Mouse (Mus musculus): ENCODE data around the gene Dlx4. TPM values are rescaled to one million over a fixed set of nuclear protein-coding genes. Genes with fewer than 3 reads are reported as not detected.

Gene Dlx4
- polyA plus RNA-seq, 1 experiment from 2014 or later = 0.80 TPM

DNA sequence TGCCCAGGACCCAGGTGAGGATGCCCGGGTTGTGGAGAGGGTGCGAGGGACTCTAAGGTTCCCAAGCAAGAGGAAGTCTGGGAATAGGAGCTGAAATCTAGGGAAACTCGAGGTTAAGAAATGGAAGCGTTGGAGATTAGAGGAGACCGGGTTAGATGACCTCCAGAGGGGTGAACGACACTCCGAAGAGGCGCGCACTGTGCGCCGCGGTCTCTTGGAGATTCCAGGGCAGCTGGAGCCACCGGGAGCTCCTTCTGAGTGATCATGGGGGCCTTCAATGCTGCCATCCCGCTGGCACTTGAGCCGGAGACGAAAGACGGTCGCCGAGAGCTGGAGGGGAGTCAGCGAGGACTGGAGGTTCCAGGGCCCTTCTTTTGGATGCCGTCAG is 25.4 kb downstream of the Dlx4 start:
- peak overlapping the region; percentile 22 for H3K9ac ChIP-seq (ENCODE audit: low read length)
- peak overlapping the region; percentile 81 for H3K4me2 ChIP-seq (ENCODE audit: low read depth, severe bottlenecking)
- ATAC-seq (ENCODE audit: insufficient number of reproducible peaks, low FRiP score, low TSS enrichment, low read depth) (no peak), DNase-seq (ENCODE audit: low spot score) (peak; percentile 57)
- 1% methylated on average over 21 of the region's 21 CpGs for WGBS
- peaks cover 69% of the 10 kb centered on the region for H3K27me3 ChIP-seq (ENCODE audit: control insufficient read depth, insufficient read depth, low read length)
- H3K27ac ChIP-seq (replicated peaks; ENCODE audit: low read depth, low read length) = no peak overlapping the region
- H3K36me3 ChIP-seq (ENCODE audit: control insufficient read depth, insufficient read depth, low read length) = no peaks in the 10 kb centered on the region
- peaks cover 22% of the 10 kb centered on the region for H3K4me1 ChIP-seq (ENCODE audit: control insufficient read depth, insufficient read depth, low read length)
- H3K4me3 ChIP-seq (ENCODE audit: low read depth, low read length) = peak overlapping the region; percentile 42
- no peaks in the 10 kb centered on the region for H3K9me3 ChIP-seq (ENCODE audit: control insufficient read depth, low read length)

DNA sequence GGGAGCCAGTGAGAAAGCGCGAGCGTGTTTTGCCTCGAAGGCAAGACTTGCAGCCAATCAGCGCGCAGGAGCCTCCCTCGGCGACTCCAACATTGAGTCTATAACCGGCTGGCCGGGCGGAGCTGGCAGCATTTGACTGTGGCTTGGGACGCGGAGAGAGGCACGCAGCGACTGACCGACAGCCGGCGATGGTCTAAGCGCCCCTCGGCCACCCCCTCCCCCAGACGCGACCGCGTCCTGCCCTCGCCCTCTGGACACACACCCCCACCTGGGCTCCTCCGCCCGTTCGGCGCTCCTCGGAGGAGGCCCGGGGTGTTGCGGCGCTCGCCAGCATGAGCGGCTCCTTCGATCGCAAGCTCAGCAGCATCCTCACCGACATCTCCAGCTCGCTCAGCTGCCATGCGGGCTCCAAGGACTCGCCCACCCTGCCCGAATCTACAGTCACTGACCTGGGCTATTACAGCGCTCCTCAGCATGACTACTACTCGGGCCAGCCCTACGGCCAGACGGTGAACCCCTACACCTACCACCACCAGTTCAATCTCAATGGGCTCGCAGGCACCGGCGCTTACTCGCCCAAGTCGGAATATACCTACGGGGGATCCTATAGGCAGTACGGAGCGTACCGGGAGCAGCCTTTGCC is 26.0 kb downstream of the Dlx4 start, which contains the start of gene Dlx3:
Gene Dlx3, plus strand, starts transcription at position 130 of the 643 bp plus-strand sequence.
- H3K9me3 ChIP-seq (ENCODE audit: control insufficient read depth, low read length) = no peaks in the 10 kb centered on the region
- under 1% methylated on average over 55 of the region's 55 CpGs for WGBS
- peak within 1 kb of the TSS; percentile 42 for H3K4me3 ChIP-seq (ENCODE audit: low read depth, low read length)
- H3K27ac ChIP-seq (replicated peaks; ENCODE audit: low read depth, low read length) = no peak within 1 kb of the TSS
- ATAC-seq (ENCODE audit: insufficient number of reproducible peaks, low FRiP score, low TSS enrichment, low read depth) (0 out of 2 replicates have a peak, but pooled peaks have one; percentile 36), DNase-seq (ENCODE audit: low spot score) (peak; percentile 84)
- H3K4me1 ChIP-seq (ENCODE audit: control insufficient read depth, insufficient read depth, low read length) = peaks cover 18% of the 10 kb centered on the region
- H3K9ac ChIP-seq (ENCODE audit: low read length) = peak within 1 kb of the TSS; percentile 27
- no peaks in the 10 kb centered on the region for H3K36me3 ChIP-seq (ENCODE audit: control insufficient read depth, insufficient read depth, low read length)
- H3K27me3 ChIP-seq (ENCODE audit: control insufficient read depth, insufficient read depth, low read length) = peaks cover 65% of the 10 kb centered on the region
- peak within 1 kb of the TSS; percentile 81 for H3K4me2 ChIP-seq (ENCODE audit: low read depth, severe bottlenecking)

DNA sequence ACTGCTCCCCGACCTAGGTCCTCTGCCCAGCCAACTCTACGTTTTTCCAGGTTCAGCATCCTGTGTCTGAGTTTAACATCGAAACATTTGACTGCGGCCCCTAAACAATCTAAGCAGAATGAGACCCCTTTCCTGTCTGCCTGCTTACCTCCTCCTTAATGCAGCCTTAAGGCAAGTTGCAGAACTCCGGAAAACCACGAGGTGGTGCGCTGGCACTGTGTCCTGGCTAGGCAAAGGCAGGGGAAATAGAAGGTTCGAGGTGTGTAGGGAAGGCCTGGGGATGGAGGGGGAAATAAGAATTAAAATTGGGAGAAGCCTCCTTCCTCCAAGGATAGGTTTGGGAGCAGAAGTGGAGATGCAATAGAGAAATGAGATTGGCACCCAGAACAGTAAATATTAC is 27.6 kb downstream of the Dlx4 start:
- WGBS = 5% methylated on average over 8 of the region's 8 CpGs
- ATAC-seq (ENCODE audit: insufficient number of reproducible peaks, low FRiP score, low TSS enrichment, low read depth) (no peak), DNase-seq (ENCODE audit: low spot score) (peak; percentile 87)
- Histone ChIP-seq H3K9me3 (ENCODE audit: control insufficient read depth, low read length) (no peaks in the 10 kb centered on the region), H3K4me3 (ENCODE audit: low read depth, low read length) (no peak overlapping the region), H3K36me3 (ENCODE audit: control insufficient read depth, insufficient read depth, low read length) (no peaks in the 10 kb centered on the region), H3K27ac (replicated peaks; ENCODE audit: low read depth, low read length) (no peak overlapping the region), H3K4me2 (ENCODE audit: low read depth, severe bottlenecking) (no peak overlapping the region), H3K27me3 (ENCODE audit: control insufficient read depth, insufficient read depth, low read length) (peaks cover 53% of the 10 kb centered on the region), H3K4me1 (ENCODE audit: control insufficient read depth, insufficient read depth, low read length) (peaks cover 16% of the 10 kb centered on the region), H3K9ac (ENCODE audit: low read length) (no peak overlapping the region)

DNA sequence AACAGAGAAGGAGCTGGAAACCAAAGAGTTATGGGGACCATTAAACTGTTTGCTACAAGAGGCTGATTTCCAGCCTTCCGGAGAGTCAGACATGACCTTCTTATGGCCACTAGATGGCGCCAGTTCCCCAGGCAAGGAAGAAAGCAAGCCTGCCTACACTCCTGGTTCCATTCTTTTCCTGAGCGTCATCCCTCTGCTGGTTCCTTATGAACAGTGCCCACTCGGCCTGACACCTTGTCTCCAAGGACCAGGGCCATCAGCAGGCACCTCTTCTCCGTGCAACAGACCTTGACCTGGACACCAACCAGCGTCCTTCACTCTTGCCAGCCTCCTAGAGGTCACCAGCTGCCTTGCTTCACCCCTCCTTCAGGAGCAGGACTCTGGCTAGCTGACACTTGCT is 29.0 kb downstream of the Dlx4 start:
- WGBS = 3% methylated on average over 6 of the region's 6 CpGs
- H3K9ac ChIP-seq (ENCODE audit: low read length) = no peak overlapping the region
- H3K27ac ChIP-seq (replicated peaks; ENCODE audit: low read depth, low read length) = no peak overlapping the region
- no peaks in the 10 kb centered on the region for H3K36me3 ChIP-seq (ENCODE audit: control insufficient read depth, insufficient read depth, low read length)
- DNase-seq (ENCODE audit: low spot score) (peak; percentile 82), ATAC-seq (ENCODE audit: insufficient number of reproducible peaks, low FRiP score, low TSS enrichment, low read depth) (no peak)
- peaks cover 16% of the 10 kb centered on the region for H3K4me1 ChIP-seq (ENCODE audit: control insufficient read depth, insufficient read depth, low read length)
- H3K9me3 ChIP-seq (ENCODE audit: control insufficient read depth, low read length) = no peaks in the 10 kb centered on the region
- H3K4me2 ChIP-seq (ENCODE audit: low read depth, severe bottlenecking) = no peak overlapping the region
- H3K4me3 ChIP-seq (ENCODE audit: low read depth, low read length) = no peak overlapping the region
- peaks cover 38% of the 10 kb centered on the region for H3K27me3 ChIP-seq (ENCODE audit: control insufficient read depth, insufficient read depth, low read length)

DNA sequence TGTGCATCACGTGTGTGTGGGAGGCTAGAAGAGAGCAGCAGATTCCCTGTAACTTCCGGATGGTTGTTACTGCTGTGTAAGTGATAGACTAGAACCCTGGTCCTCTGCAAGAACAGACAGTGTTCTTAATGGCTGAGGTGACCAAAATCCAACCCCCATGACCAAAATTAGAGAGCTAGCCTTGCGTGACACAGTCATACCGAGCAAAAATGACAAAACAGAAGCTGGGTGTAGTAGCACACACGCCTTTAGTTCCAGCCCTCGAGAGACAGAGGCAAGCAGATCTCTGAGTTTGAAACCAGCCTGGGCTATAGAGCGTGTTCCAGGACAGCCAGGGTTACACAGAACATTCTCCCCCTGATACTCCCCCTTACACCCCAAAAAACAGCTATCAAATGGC is 36.0 kb downstream of the Dlx4 start:
- no peaks in the 10 kb centered on the region for H3K9me3 ChIP-seq (ENCODE audit: control insufficient read depth, low read length)
- no peak overlapping the region for H3K4me2 ChIP-seq (ENCODE audit: low read depth, severe bottlenecking)
- no peaks in the 10 kb centered on the region for H3K36me3 ChIP-seq (ENCODE audit: control insufficient read depth, insufficient read depth, low read length)
- ATAC-seq (ENCODE audit: insufficient number of reproducible peaks, low FRiP score, low TSS enrichment, low read depth) (no peak), DNase-seq (ENCODE audit: low spot score) (no peak)
- H3K4me1 ChIP-seq (ENCODE audit: control insufficient read depth, insufficient read depth, low read length) = no peaks in the 10 kb centered on the region
- H3K4me3 ChIP-seq (ENCODE audit: low read depth, low read length) = no peak overlapping the region
- 91% methylated on average over 7 of the region's 7 CpGs for WGBS
- no peak overlapping the region for H3K9ac ChIP-seq (ENCODE audit: low read length)
- H3K27me3 ChIP-seq (ENCODE audit: control insufficient read depth, insufficient read depth, low read length) = peaks cover 6% of the 10 kb centered on the region; the same call in 1 of the 2 replicates
- no peak overlapping the region for H3K27ac ChIP-seq (replicated peaks; ENCODE audit: low read depth, low read length)

DNA sequence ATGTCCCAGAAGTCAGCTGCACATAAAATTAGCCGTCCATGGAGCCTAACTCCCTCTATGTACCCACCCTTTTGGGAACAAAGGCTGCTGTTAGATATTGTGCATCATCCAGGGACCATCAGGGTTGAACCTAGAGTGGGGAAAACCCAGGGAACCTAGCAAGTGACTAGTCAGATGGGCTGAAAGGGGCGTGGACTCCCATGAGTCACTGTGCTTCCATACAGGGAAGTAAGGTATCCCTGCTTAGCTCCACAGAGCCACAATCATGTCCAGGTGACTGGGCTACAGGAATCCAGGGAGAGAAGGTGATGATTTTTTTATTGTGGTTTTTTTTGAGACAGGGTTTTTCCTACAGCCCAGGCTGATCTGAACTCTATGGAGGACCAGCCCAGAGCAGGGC is 37.1 kb downstream of the Dlx4 start:
- Histone ChIP-seq H3K36me3 (ENCODE audit: control insufficient read depth, insufficient read depth, low read length) (no peaks in the 10 kb centered on the region), H3K4me2 (ENCODE audit: low read depth, severe bottlenecking) (no peak overlapping the region), H3K27me3 (ENCODE audit: control insufficient read depth, insufficient read depth, low read length) (peaks cover 6% of the 10 kb centered on the region; the same call in 1 of the 2 replicates), H3K9me3 (ENCODE audit: control insufficient read depth, low read length) (no peaks in the 10 kb centered on the region), H3K4me1 (ENCODE audit: control insufficient read depth, insufficient read depth, low read length) (no peaks in the 10 kb centered on the region), H3K27ac (replicated peaks; ENCODE audit: low read depth, low read length) (no peak overlapping the region), H3K9ac (ENCODE audit: low read length) (no peak overlapping the region), H3K4me3 (ENCODE audit: low read depth, low read length) (no peak overlapping the region)
- ATAC-seq (ENCODE audit: insufficient number of reproducible peaks, low FRiP score, low TSS enrichment, low read depth) (no peak), DNase-seq (ENCODE audit: low spot score) (no peak)
- 83% methylated on average over 2 of the region's 2 CpGs for WGBS

DNA sequence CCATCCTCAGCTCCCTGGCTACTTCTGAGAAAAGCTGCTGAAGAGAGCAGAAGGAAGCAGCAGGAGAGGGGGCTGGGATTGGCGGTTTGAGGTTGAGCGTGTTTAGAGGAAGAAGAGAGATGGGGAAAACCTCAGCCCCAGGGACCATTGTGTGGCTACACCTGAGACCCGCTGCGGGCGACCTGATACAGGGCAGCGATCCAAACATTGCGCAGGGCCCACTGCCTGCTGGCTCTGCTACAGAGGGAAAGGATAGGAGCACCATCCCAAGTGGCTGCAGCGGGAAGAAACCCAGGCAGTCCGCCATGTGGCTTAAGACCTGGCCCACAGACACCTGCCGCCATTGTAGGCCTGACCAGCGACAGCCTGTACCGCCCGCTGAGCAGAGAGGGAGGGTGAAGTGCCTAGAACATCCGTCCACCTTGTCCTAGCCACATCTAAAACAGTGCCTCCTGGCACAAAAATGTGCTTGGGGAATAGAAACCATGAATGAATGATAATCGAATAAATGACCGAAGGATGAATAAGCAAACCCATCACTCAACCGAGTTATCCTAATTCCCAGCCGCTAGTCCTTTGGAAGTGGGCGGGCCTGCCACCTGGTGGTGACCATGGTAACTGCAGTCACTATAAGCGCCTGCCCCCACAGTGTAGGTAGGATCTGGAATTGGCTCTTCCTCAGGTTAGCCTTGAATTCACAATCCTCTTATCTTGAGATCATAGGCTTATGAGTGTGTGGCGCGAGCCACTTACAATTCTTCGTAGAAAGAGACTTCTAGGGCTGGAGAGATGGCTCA is 39.4 kb downstream of the Dlx4 start:
- H3K4me1 ChIP-seq (ENCODE audit: control insufficient read depth, insufficient read depth, low read length) = no peaks in the 10 kb centered on the region
- H3K4me3 ChIP-seq (ENCODE audit: low read depth, low read length) = no peak overlapping the region
- ATAC-seq (ENCODE audit: insufficient number of reproducible peaks, low FRiP score, low TSS enrichment, low read depth) (peak; percentile 57; the same call in 1 of the 2 replicates), DNase-seq (ENCODE audit: low spot score) (peak; percentile 89)
- H3K27ac ChIP-seq (replicated peaks; ENCODE audit: low read depth, low read length) = no peak overlapping the region
- no peaks in the 10 kb centered on the region; the same call in 1 of the 2 replicates for H3K9me3 ChIP-seq (ENCODE audit: control insufficient read depth, low read length)
- H3K27me3 ChIP-seq (ENCODE audit: control insufficient read depth, insufficient read depth, low read length) = peaks cover 6% of the 10 kb centered on the region; the same call in 1 of the 2 replicates
- H3K9ac ChIP-seq (ENCODE audit: low read length) = no peak overlapping the region
- WGBS = 36% methylated on average over 23 of the region's 23 CpGs
- H3K4me2 ChIP-seq (ENCODE audit: low read depth, severe bottlenecking) = no peak overlapping the region
- no peaks in the 10 kb centered on the region for H3K36me3 ChIP-seq (ENCODE audit: control insufficient read depth, insufficient read depth, low read length)

DNA sequence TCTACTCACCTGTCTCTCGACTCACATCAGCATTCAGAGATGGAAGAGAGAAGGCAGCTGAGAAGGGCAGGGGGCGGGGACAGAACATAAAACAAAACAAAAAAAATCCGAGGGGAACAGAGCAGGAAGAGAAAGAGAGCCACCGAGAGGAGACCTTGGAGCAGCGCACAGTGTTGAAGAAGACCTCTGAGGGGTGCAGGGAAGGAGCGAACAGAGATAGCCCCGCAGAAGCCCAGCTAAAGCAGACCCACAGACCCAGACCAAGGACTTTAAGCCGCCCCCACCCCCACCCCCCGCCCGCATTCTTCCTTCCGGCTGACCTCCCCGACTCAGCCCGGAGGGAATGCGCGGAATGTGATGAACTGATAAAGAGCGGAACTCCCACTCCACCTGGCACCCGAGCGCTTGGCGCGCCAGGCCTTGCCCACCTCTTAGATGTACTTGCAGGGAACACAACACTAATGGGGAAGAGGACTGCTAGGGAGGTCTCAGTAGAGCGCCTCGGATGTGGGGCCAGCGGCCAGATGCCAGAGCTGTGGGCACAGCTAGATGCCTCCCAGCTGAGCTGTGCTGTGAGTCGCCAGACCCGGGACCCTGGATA is 40.7 kb downstream of the Dlx4 start:
- Histone ChIP-seq H3K9me3 (ENCODE audit: control insufficient read depth, low read length) (no peaks in the 10 kb centered on the region; the same call in 1 of the 2 replicates), H3K4me3 (ENCODE audit: low read depth, low read length) (no peak overlapping the region), H3K9ac (ENCODE audit: low read length) (no peak overlapping the region), H3K4me2 (ENCODE audit: low read depth, severe bottlenecking) (peak overlapping the region; percentile 32; the same call in 1 of the 2 replicates), H3K36me3 (ENCODE audit: control insufficient read depth, insufficient read depth, low read length) (no peaks in the 10 kb centered on the region), H3K27ac (replicated peaks; ENCODE audit: low read depth, low read length) (no peak overlapping the region), H3K4me1 (ENCODE audit: control insufficient read depth, insufficient read depth, low read length) (no peaks in the 10 kb centered on the region), H3K27me3 (ENCODE audit: control insufficient read depth, insufficient read depth, low read length) (peaks cover 6% of the 10 kb centered on the region; the same call in 1 of the 2 replicates)
- 5% methylated on average over 24 of the region's 25 CpGs for WGBS
- no peak for ATAC-seq (ENCODE audit: insufficient number of reproducible peaks, low FRiP score, low TSS enrichment, low read depth)
- no peak for DNase-seq (ENCODE audit: low spot score)
